Mouse (Mus musculus) urinary bladder, postnatal 14 days (tissue): ENCODE data around the gene 6330409D20Rik.

Experiments
- DNase-seq: peaks from one replicate; pipeline ENCODE4 v3.0.0; 2021; ENCODE audit warnings: low spot score

6330409D20Rik gene

DNA sequence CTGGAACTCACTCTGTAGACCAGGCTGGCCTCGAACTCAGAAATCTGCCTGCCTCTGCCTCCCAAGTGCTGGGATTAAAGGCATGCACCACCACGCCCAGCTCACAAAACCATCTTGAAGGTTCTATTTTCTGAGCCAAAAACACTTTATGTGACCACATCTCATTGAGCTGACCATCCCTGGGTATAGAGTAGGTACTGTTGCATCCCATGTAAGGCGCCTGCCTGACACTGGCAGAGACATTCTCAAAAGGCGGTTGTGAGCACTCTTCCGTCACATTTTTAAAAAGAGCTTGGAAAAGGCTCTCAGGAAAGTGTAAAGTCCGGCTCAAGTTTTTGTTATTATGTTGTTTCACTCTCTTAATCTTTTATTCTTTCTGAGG is 15.8 kb upstream of the 6330409D20Rik start:
- no peak for DNase-seq

DNA sequence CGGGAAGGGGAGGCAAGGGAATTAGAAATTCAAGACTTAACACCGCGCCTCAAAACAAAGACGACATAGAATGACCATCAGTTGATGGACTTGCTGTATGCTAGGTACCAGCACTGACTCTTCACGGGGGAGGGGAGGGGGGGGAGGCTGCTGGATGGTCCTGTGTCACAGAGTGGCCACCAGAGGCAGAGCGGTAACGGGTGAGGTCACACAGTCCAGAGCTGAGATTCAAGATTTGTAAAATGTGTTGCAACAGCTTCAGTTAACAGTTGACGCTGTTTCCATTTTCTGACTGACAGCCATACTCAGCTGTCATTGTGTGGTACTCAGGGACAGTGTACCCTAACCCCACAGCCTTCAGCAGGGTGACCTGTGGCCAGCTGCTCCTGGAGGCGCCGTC is 11.4 kb upstream of the 6330409D20Rik start:
- no peak for DNase-seq

DNA sequence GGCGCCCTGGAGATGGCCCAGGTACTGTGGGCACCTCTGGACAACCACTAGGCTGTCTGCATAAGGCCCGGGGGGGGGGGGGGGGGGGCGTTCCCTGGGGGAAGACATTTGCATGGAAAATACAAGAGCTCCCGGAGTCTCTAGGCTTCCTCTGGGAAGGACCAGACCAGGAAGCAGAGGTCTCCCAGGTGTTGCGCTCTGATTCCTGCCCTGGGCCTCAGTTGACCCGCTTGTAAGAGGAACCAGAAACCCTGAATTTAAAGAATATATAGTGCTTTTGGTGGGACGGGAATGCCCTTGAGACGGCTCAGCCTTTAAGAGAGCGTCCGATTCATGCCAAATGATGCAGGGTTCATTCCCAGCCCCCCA is 10.8 kb upstream of the 6330409D20Rik start:
- DNase-seq: no peak

DNA sequence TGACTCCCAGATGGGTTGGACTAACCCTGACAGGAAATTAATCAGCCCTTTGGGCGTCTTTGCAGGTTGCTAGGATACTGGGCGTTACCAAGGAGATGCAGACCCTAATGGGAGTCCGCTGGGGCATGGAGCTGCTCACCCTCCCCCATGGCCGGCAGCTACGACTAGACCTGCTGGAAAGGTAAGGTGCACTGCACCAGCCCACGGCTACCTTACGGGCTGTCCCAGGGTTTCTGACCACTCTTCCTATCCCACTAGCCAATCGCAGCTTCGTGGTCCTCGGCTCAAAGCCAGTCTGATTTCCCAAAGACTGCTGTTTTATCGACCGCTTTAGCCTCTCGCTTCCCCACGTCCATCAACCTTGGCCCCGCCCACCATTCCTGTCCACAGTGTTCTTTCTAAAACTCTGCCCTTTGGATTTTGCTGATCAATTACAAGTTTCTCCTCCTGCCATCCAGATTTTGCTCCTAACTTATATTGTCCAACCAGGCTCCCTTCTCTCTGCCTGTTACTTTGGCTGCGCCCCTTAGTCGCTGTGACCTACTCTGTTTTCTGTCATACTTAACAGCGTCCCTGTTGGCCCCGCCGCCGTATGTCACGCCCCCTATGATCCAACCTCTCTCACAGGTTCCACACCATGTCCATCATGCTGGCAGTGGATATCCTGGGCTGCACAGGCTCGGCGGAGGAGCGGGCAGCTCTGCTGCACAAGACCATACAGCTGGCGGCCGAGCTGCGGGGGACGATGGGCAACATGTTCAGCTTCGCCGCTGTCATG is 10.3 kb upstream of the 6330409D20Rik start:
- DNase-seq: peak; percentile 78

DNA sequence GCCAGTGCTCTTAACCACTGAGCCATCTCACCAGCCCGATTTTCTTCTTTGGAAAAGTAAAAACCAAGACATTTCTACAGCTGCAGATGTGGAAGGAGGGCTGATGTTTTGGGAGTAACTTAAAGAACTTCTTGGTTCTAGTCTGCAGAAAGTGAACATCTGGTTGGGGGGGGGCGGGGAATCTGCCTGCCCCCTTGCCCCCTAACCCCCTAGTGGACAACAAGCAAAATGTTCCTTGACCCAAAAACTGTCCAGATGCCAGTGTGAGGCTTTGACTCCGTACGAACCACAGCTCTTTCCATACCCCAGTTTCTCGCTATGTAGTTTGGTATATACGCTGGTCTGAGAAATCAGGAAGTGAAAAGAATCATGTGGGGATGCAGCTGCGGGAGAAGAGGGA is 9.4 kb upstream of the 6330409D20Rik start:
- no peak for DNase-seq

DNA sequence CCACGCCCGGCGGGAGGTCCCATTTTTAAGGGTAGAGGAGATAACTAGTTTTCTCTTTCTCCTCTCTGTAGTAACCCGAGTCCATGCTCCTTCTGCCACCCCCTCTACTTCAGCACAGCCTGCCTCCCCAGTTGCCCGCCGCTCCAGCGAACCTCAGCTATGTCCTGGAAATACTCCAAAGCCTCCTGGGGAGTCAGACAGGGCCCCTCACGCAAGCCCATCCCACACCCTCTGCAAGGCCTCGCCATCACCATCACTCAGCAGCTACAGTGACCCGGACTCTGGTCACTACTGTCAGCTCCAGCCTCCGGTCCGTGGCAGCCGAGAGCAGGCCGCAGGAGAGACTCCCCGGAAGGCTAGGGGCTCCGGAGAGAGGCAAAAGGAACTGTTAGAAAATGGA is 8.3 kb upstream of the 6330409D20Rik start:
- no peak for DNase-seq

DNA sequence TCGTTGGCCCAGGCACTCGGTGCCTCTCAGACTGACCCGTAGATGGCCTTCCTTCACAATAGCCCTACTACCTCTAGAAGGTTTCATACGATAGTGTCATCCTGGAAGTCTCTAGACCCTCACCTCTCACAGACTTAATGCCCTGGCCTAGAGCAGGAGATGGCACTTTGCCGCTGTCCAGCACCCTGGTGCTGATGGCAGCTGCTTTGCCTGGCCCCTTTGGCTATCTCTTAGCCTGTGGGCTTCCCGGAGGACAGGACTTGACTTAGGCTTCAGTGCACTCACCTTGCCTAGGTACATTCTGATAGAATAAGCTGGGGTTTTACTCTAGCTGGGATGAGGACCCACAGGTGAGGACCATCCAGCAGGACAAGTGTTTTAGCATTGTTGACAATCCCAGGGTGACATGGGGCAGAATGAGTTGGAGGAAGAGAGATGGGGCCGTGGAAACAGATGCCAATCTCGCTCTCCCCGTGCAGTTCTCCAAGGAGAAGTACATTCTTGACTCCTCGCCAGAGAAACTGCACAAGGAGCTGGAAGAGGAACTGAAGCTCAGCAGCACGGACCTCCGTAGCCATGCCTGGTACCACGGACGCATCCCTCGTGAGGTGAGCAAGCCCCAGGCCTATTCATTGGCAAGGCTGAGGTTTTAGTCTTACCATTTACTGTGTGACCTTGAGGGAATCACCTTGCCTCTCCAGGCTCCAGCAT is 3.6 kb upstream of the 6330409D20Rik start:
- DNase-seq: no peak

DNA sequence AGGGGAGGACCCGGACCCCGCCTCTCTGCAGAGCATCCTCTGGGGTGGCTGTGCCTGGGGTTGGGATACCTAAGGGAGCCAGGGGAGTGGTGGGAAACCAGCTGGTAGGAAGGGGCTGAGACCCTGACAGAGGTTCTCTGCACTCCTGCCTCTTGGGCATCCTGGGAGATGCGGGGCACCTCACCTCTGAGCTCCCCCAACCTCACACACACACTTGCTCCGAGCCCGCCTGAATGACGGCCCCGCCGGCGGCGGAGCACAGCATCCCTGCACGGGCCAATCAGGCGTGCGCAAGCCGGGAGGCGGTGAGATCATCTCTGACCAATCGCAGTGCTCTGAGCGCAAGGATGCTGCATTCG is 1.3 kb upstream of the 6330409D20Rik start:
- no peak for DNase-seq

DNA sequence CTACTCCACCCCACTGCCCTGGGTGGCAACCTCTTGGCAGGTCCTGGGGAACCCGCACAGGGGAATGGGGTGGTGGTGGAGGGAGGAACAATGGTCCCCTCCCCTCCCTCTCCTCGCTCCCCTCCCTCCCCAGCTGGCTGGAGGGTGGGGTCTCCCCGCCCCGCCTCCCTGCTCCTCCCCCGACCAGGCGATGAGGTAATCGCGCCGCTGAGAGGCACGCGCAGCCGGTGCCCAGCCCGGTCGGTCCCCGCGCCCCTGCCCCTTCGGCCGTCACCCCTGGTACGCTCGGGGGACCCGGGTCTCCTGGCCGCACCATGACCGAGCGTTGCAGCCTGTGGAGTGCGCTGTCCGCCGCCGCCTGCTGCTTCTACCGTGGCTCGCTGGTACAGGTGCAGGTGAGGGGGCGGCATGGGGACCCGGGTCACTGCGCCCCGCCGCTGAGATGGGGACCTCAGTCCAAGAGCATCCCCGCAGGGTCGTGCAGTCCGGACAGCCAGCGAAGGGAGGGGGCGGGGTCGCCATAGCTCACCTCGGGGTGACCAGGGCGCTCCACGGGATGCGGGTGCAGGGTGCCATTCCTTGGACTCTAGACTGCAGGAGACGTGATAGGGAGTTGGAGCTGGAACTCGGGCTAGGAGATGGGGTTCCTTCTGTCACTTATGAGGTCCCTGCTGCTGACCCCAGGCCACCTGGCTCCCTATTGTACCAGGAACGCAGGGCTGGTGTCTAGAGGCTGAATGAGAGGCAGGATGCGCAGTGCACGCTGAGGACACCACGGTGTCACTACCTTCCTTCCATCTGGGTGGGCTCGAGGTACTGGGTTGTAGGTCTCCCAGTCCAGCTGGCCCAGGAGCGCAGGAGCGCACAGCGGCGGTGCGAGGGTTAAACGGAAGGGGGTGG is 707 bp upstream of the 6330409D20Rik start:
- DNase-seq: peak; percentile 35

DNA sequence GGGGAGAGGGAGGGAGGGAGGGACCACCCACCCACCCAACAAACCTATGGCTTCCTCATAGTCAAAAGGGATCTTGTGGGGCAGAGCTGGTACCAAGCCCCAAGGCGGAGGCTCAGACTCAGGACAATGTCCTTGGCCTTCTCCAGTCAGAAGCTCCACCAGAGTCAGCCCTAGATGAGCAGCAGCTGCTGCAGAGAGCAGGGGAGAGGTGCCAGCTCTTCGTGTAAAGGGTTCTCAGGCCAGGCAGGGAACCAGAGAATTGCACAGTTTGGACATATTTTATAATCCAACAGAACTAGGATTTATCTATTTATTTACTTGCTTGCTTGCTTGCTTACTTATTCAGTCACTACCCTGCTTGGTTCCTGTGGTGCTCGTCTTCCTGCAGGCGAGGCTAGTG is 1.5 kb downstream of the 6330409D20Rik start:
- no peak for DNase-seq

DNA sequence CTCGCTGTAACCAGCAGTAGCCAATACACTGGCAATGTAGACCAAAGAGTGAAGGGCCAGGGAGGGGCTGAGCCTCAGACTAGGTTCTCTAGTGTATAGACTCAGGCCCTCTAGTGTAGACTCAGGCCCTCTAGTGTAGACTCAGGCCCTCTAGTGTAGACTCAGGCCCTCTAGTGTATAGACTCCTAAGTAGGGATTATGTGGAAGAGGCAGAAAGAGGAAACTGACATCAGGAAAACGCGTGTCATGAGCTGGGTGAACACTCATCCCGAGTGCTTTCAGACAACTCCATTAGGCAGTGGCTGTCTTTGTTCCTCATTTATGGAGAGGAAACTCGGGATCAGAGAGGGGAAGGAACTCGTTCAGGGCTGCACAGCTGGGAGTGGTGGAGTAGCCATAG is 3.8 kb downstream of the 6330409D20Rik start:
- DNase-seq: no peak

DNA sequence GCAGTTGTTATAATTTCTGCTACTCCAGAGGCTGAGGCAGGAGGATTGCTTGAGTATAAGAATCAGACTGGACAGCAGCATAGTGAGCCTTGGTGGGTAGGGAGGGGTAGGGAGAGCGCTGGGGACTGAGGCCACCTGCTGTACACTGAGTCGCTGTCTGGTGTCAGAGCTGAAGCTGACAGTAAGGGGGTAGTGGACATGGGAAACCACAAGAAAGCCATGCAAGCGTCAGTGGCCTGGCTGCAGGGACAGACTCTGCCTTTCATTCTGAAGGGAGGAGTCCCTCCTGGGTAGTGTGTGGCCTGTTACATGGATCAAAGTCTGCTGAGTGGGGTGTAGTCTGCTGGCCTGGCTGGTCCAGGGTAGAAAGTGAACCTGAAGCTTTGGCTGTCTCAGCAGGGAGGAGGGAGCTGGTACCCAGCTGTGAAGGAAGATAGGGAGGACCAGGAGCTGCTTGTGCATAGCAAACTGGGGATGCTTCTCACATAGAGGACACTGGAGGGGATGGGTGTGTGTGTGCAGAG is 4.4 kb downstream of the 6330409D20Rik start:
- no peak for DNase-seq

DNA sequence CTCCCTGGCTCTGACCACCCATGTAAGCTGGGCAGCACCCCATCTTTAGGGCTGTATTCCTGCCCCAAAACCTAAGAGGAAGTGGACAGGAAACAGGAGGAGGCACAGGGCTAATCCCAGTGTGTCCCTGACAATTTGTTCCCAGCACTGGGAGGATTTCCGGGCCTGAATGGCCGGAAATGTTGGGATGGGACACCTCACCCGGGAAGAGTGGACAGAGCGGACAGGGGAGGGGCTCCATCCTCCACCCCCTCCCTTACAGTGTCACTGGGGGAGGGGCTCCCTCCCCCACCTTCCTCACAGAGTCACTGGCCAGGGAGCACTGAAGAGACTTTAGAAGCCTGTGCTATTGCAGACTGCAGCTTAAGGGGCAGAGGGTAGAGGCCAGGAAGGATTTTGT is 5.9 kb downstream of the 6330409D20Rik start:
- DNase-seq: no peak

DNA sequence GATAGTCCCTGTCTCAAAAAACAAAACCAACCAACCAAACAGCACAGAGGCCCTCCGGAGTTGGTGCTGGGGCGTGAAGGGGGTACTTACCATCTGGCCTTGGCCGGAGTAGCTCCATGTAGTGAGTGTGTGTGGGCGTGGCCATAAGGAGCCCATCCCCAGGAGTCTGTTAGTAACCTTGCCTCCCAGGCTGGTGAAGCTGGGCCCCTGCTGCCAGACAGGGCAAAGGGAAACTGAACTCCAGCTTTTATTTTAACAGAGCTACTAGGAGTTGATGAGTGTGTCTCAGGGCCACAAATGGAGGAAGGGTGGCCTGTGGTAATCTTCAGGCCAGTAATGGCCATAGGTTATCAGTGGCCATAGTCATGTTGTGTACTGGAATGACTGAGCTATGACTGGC is 6.3 kb downstream of the 6330409D20Rik start:
- DNase-seq: no peak

DNA sequence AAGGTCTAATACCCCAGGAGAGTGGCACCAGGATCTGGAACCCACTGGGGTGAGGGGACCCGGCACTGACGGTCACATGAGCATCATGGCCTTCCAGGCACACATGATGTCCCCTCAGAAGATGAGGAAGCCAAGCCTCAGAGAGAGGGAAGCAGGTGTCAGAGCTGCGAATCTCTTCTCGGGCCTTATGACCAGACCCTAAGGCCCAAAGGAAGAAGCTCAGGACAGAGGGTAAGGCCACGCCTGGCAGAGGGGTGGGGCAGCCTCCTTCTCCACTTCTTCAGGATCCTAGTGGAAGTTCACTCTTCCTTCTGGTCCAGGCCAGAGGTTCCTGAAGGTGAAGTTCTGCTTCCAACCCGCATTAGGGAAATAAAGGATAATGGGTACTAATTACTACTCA is 8.1 kb downstream of the 6330409D20Rik start:
- no peak for DNase-seq

DNA sequence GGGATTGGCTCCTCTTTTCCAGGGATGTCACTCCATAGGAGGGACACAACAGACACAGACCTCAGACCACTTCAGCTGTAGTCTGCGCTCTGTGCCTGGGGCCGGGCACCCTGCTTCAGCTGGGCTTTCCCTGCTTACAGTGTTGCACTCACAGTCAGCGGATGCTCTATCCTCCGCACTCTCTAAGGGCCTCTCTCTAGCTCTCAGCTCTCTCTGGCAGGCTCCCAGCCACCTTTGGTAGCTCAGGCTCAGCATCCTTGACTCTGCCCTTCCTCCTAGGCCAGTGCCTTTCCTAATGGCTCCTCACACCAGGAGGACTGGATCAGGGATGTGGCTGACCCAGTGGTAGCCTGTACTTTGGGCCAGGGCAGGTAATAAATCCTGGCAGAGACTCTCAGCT is 8.9 kb downstream of the 6330409D20Rik start:
- DNase-seq: no peak

DNA sequence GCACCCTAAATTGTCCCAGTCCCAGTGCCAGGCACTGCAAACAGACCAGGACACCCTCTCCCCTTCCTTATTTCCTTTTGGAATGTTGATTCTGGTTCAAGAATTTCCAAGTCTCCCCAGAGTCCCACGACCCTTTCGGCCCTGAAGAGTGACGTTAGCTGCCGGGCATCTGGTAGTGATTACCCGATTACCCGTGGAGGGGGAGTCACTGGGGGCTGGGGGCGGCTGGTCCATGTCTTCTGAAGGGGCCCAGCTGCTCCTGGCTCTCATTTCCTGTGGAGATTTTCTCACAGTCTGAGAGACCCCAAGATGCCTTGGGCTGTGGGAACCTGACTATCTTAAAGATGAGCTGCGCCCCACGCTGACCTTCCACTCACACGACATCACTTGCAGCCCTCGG is 10.0 kb downstream of the 6330409D20Rik start:
- no peak for DNase-seq

DNA sequence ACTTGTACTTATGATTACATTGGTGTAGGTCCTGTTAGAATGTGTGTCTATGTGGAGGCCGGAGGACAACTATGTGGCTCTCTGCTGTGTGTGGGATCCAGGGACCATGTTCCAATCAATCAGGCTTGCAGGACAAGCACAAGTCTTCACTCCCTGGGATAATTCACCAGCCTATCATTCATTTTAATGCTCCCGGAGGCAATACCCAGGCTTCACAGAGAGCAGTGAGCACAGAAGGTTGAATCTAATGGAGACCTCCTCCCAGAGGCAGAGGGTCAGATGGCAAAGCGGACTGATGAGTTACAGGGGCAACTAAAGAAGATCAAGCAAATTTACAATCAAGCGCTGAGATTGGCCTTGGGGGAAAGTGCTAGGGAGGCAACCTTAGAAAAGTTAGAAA is 11.3 kb downstream of the 6330409D20Rik start:
- DNase-seq: no peak

DNA sequence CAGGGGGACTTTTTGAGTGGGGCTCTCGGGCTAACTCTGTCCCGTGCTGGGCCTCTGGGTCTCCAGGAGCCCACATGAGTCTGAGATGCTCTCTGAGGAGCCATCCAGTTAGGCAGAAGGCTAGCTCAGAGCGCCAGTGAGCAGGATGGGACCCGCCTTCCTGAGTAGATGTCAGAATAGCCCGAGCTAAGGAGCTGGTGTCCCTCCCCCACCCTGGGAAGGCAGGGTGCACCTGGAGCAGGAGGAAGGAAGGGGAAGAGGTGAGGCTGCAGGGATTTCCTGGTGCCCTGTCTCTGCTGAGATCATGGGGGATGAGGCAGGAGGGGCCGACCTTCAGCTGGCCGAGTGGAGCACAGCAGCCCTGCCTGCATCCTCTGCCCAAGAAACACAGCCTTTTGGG is 12.4 kb downstream of the 6330409D20Rik start:
- no peak for DNase-seq

DNA sequence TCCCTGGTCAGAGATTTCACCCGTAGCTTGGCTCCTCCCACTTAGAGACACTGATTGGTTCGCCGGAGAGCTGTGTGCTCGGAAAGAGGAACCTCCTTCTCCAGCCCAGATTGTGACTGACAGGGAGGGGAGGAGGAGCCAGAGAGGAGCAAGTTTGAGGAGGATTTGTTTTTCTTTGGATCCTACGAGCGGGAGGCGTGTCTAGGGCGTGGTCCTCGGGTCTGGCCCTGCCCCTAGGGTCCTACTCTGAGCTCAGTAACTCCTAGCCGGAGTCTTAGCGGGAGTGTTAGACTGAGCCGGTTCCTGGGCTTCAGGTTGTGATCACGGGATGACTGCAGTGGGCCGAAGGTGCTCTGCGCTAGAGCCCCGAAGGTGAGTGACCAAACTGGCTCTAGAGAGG is 13.4 kb downstream of the 6330409D20Rik start:
- DNase-seq: peak; percentile 94

DNA sequence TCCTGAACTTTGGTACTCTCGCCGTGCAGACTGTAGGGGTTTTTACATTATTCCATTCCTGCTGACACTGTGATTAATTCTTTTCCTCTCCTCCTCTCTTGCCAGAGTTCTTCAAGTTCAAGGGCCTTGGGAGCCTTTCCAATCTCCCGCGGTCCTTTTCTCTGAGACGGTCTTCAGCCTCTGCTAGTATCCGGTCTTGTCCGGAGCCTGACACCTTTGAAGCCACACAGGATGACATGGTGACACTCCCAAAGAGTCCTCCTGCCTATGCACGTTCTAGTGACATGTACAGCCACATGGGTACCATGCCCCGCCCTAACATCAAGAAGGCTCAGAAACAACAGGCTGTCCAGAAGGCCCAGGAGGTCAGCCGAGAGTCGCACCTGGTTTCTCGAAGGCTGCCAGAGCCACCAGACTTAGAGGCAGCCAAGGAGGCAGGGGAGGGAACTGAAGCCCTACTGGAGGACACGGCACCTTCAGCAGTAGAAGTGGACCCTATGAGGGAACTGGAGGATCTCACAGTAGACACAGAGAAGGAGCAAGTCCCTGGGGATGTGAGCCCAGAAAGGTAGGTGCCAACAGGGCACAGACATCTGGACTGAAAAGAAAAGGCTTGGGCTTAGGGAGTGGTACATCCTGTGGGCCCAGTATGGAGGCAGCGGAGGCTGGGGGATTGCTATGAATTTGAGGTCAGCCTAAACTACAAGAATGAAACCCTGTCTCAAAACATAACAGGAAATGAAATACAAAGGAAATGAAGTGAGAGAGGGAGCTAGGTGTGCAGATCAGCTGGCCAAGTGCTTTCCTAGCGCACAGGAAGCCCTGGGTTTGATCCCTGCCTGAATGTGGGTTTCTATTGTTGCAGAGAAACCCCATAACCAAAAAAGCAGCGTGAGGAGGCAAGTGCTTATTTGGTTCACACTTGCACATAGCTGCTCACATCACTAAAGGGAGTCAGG is 15.7 kb downstream of the 6330409D20Rik start:
- DNase-seq: no peak

DNA sequence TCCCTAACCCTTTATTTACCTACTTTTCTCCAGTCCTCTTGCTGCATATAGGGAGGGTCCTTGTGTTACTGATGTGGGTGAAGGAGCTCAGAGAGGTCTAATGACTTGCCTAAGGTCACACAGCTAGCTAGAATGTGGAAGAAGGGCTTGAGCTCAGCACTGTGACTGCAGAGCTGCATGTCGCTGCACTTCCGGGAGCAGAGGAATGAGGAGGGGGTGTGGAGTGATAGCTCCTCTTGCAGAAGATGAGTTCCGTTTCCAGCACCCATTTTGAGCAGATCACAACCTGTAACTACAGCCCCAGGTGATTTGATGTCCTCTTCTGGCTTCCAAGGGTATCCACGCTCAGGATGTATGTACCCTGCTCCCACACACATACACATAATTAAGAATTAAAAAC is 16.7 kb downstream of the 6330409D20Rik start:
- no peak for DNase-seq
